Mouse (Mus musculus) left cerebral cortex, postnatal 25 days (tissue): Measurements from ENCODE around the gene Tfb2m. TPM values are rescaled to one million over a fixed set of nuclear protein-coding genes. Genes with fewer than 3 reads are reported as not detected.

ENCODE experiments used
- DNase-seq, 2 experiments: peaks; one replicate each; pipeline ENCODE4 v3.0.0; 2022; ENCODE audit warnings: low spot score in 2 of 2, mixed read lengths in 1 of 2
- intact Hi-C: fragments of 180-260 bp; cut with DNase I; formaldehyde crosslinking; loops from one replicate; pipeline ENCODE4 v1.15.1; 2025
- total RNA-seq, 2 experiments: library from RNA; stranded (reverse); gene quantifications; 2 replicates each; pipeline ENCODE4 v1.2.3; 2021

Tfb2m gene
- total RNA-seq, 2 experiments from 2014 or later: 25.0 to 25.6 TPM

DNA sequence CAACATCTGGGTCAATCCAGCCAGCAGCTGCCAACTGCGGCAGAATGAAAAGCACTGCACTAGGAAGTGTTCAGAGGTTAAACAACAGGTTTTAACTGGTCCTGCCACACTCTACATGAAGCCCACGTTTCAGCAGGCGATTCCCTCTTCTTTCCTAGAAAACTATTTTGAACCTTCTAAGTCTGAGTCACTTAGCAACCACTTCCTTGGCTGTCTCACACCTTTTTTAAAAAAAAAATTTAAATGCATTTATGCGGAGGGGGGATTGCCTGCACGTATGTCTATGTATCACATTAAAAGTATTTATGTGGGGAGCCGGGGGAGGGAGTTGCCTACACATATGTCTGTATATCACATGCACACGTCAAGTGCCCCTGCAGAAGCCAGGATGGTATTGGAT, 34.2 kb downstream of the Tfb2m start:
- intact Hi-C loops: no loop called here
- peak; percentile 18 to 86 for DNase-seq

- DNase-seq: no peak
- intact Hi-C loops: no loop called here
Observed at GRCm38 (mm10) chr1:179510546-179511340, 35.3 kb downstream of the Tfb2m start.

DNA sequence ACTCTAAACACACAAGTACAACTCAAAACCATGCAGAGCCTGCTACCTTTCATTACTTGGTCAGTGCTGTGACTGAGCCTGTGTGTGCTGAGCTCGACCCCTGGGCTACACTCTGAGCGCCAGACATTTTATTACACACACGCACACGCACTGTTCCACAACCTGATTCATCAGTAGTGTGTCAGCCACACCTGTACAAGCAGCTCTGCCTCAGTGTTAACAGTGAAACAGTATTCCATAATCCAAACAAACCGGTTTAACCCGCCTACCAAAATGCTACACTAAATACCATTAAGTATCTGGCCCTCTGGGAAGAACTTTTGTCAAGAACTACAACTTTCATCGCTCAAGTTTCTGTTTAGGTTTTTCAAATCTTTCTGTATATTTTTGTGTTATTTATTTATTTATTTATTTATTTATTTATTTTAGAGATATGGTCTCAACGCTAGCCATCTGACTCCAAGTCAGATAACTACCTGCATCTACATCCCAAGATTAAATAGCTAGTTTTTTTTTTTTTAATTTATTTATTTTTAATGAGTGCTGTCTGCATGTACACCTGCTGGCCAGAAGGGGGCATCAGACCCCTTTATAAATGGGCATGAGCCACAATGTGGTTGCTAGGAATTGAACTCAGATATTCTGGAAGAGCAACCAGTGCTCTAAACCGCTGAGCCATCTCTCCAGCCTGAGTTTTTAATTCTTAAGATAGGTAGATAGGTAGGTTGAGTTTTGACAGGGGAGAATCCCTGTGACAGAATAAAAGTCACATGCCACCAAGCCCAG, 39.3 kb downstream of the Tfb2m start:
- peak; percentile 15 to 19 for DNase-seq
- intact Hi-C loops: loop anchor here (2.0 to 5.0 kb wide), 2 partner anchors 118 to 231 kb away; no protein-coding TSS in a partner anchor

- DNase-seq: peak in 1 of 2 experiments; percentile 14
- intact Hi-C loops: no loop called here
Observed at GRCm38 (mm10) chr1:179502565-179502964, 43.5 kb downstream of the Tfb2m start.

DNA sequence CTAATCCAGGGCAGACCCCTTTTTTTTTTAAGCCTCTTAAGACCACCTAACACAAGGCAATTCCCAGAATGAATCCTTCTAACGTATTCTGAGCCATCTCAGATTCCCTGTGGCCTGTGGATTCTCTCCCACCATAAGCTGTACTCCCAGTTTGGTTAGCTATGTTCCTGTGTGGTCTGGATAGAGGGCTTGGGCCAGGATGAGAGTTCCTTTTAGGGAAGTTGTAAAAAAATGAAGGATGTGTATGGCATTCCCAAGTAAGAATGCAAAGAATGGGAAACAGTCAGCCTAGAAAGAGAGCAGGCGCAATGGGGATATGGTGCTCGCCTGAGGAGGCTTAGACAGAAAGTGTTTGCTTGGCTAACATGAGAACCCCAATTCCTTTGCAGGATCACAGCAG, 46.8 kb downstream of the Tfb2m start:
- intact Hi-C loops: no loop called here
- no peak for DNase-seq

- intact Hi-C loops: no loop called here
- DNase-seq: no peak
Observed at GRCm38 (mm10) chr1:179492908-179493307, 53.2 kb downstream of the Tfb2m start.

GRCm38 (mm10) chr1:179488520-179488919, 57.5 kb downstream of the Tfb2m start:
- intact Hi-C loops: no loop called here
- DNase-seq: no peak

- intact Hi-C loops: no loop called here
- DNase-seq: no peak
Observed at GRCm38 (mm10) chr1:179487990-179488389, 58.1 kb downstream of the Tfb2m start.

- intact Hi-C loops: no loop called here
Observed at GRCm38 (mm10) chr1:179487238-179487637, 58.8 kb downstream of the Tfb2m start.

GRCm38 (mm10) chr1:179485784-179486540, 60.1 kb downstream of the Tfb2m start:
- intact Hi-C loops: no loop called here

More at GRCm38 (mm10) chr1:179487238-179487637, 58.8 kb downstream of the Tfb2m start:
- no peak for DNase-seq

DNA sequence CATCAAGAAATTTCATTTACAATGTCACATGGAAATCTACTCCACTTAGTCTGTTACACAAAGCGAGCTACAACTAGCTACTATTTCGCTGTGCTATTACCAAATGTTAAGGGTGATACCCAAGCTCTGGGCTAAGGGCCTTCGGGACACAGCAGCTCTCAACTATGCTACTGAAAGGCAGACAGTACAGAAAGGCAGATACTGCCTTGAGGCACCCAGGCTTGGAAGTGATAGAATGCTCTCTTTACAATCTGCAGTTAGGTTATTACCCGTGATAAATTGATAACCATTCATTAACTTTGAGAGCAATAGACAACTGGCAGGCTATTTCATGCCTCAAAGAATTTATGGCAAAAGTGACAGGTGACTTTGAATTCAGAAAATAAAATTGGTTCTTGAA, 65.2 kb downstream of the Tfb2m start:
- intact Hi-C loops: no loop called here
- no peak for DNase-seq

More at GRCm38 (mm10) chr1:179485784-179486540, 60.1 kb downstream of the Tfb2m start:
- no peak for DNase-seq

Other genes with a start within 250 kb of the Tfb2m start
- 10 to 100 TPM; 22.1 to 23.6 TPM for gene Smyd3, start 28.2 kb downstream of the Tfb2m start, total RNA-seq
- gene Cnst, start 103 bp upstream of the Tfb2m start, total RNA-seq: 10 to 100 TPM; 35.4 to 37.6 TPM
- gene Sccpdh, start 121.9 kb upstream of the Tfb2m start, total RNA-seq: 10 to 100 TPM; 60.6 to 63.6 TPM
- gene Kif28, start 199.0 kb upstream of the Tfb2m start, total RNA-seq: under 1 TPM in 1 of 2 experiments, not detected in 1; 0.23 TPM